Mouse (Mus musculus) ovary, postnatal 14 days (tissue): ENCODE results near the gene Pdcd4.

Source experiments
- DNase-seq: peaks from one replicate; pipeline ENCODE4 v3.0.0; 2022; ENCODE audit warnings: low spot score

The Pdcd4 gene

DNA sequence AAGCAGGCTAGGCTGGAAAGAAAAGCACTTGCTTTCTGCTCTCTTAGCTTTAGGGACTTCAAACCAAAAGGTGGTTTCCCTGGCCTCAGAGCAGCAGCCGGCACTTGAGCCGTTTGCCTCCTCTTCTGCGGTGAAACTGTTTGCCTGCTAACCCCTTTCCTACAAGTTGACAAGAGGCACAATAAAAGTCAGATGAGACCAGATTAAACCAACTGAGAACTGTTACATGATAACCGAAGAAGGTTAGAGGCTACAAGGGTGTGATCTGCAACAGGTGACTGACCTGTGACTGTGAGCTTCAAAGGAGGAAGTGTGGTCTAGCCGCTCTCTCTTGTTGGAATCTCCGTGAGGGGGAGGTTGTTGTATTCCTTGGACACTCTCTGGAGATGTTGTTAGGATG, 20.5 kb upstream of the Pdcd4 start:
- no peak for DNase-seq

DNA sequence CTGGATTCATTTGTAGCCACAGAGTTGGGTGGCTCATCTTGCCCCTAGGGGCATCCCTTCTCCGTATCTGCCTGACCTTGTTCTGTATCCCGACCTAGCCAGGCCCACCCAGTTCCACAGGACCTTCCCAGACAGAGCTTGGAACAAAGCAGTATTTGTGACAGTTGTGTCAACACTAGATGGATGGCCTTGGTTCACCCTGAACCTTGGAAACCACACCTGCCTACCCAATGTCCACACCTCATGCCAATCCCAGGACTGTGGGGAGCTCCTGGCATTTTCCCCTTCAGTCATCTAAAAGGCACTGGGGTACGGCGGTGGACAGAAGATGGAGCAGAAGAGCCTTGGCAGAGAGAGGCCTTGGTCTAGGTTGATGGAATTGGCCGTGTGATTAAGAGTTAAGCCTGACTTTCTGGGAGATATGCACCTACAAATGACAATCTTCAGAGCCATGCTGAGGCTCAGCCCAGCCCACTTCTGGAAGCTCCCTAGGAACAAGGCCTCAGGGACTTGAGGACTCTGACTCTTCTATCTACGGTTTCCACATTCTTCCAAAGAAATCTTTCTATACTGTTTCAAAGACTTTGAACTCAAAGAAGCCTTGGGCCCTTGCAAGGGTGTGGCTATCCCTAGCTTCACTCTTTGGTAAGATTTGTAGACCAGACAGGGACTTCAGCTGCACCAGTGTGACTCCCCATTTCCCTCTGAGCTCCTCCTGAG, 18.9 kb upstream of the Pdcd4 start:
- DNase-seq, result no peak

DNA sequence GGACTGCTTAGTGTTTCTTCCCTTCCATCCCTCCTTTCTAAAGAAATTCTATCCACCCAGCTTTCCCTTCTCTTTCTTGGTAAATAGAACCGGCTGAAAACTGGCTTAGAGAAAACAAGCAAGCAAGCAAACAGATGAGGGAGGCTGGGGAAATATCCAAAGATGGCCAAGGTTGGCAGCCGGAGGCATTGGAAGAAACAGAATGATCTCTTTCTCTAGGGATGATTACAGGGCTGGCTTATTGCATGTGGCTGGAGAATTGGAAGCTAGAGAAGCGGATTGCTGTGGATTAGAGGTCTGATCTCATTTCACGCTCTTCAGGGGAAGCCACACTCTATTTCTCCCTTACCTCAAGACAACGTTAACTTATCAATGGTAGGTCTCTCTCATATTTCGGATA, 16.8 kb upstream of the Pdcd4 start:
- DNase-seq, result no peak

DNA sequence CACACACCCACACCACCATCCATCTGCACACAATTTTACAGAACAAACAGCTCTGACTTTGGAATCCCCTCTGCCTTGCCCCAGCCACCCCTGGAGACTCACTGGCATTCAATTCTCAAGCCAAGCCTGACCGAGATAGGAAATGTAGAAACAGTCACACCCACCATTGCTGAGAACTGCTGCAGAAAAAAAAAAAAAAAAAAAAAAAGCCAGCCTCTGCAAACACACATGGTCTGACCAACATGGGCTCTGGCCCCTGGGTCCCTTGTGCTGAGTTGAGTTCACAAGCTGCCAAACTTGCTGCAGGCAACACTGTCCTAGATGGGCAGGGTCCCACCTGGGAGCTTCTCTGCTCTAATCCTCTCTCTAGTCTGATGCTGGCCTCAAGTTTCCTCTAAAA, 14.3 kb upstream of the Pdcd4 start:
- no peak for DNase-seq

DNA sequence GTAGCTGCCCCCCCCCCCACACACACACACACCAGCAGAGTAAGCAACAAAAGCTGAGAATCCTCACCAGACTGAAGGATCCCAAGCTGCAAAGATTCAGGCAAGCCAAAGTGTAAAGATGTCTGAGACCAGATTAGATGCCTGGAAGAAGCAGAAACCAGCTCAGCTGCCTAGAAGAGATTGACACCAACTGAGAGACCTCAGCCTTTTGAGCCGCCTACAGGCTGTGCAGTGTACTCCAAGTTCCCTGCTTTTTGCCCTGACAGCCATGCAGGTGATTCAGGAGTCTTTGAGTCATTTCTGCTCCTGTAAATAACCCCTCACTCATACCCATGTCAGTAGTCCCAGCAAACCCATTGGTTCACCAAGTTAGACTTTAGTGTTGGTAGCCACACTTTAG, 11.6 kb upstream of the Pdcd4 start:
- DNase-seq, result no peak

DNA sequence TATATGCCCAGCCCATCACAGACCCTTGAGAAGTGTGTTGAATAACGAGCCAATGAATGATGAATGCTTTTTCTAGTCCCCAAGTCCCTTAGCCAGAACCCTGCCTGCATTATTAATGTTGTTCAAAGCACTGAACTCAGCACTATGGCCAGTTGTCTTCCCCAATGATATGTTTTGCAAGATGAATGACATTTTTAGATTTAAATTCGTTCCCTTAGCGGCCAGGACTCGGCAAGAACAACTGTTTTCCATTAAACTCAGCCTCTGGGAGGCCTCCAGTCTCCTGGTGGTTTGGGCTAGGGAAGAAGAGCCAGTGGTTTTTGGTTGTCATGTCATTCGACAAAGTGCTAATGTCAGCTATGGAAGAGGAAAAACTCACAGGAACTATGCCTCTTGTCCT, 10.2 kb upstream of the Pdcd4 start:
- no peak for DNase-seq

DNA sequence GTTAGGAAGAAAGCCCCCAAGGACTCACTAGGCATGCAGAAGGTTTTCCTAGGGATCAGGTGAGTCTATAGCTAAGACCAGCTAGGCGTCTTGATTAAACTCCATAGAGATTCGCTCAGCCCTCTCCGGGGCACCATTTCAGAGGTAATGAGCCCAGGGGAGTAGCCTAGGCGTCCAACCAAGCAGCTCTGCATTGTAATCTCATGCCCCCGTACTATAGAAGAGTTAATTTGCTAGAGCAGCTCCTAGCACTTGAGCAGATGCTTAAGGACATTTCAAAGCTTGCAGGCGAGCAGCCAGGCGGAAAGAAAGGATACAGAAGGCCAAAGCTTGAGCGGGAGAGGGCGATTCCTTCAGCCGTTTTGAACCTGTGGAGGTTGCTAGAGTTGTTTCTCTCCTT, 6.6 kb upstream of the Pdcd4 start:
- DNase-seq, result no peak

DNA sequence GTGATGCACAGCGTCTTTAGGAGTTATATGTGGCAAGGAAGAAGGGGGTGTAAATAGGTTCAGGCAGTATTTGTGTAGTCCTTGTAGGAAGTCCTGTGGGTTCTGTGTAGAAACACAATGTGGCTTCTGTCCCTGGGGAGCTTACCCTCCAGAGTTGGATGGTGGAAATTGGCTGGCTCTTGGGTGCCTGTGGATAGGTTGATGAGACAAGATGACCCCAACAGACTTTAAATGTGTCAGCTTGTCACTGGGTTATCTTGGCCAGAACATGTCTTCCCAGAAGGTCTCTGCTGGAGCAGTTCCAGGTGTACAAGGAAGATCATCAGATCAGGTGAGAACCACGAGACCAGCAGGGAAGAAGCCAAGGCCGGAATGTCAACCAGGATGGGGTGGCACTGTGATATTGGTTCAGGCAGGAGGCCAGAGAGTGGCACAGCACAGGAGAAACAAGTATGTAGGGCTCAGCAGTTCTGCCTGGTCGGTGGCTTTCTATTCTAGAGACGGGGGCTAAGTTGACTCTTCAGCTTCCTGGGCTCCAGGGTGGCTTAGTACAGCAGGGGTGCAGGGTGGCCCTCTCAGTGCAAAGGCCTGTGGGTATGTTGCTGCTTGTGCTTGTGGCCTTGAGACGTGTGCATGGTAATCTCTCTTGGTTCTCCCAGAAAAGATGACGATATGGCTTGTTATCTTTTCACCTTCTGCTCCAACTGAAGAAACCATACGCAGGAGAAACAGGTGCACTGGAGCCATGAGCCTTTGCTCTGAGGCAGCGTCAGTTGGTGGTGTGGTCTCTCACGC, 5.3 kb upstream of the Pdcd4 start:
- no peak for DNase-seq

DNA sequence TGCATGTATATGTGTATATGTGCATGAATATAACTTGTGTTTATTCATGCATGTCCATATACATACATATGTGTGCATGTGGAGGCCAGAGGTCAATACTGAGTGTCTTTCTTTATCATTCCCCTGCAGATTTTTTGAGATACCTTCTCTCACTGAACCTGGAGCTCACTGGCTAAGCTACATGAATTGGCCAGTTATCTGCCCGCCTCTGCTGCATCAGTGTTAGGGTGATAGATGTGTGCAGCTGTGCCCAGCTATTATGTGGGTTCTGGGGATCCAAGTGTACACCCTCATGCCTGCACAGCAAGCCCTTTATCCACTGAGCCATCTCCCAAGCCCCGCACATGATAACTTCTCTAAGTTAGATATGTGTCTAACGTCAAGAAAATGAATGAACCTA, 4.2 kb upstream of the Pdcd4 start:
- no peak for DNase-seq

DNA sequence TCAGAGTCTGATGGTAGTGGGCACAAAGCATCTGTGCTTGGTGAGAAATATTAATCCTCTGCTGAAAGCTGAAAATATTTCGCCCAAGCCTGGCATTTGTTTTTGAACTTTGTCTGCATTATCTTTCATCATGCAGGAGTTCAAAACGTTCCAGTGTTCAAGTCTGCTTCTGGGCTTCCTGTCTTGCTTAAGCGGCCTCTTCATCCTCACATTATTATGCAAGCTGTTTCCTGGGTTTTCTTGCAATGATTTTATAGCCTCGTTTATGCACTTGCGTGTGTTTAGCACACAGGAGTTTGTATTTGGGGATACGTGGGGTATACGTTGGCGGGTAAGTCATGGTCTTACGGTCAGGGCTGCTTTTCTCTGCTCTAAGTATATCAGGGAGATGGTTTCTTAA, 3.7 kb upstream of the Pdcd4 start:
- DNase-seq, result no peak

DNA sequence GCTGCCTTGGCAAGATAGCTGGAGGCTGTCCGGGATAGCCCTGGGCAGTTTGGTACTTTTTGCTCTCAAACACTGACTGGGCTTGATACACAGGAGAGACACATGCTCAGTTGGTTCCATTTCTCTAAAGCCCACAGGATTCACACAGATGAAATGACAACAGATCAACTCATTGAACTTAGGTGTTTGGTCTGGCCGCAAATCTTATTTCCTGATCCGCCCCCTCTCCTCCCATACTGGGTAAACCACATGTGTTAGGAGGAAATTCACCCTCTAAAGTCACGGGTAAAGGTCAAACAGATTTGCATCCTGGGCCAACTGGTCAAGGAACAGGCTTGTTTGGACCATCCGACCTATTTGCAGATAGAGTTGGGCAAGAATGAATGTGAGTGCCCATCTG, 2.5 kb upstream of the Pdcd4 start:
- no peak for DNase-seq

DNA sequence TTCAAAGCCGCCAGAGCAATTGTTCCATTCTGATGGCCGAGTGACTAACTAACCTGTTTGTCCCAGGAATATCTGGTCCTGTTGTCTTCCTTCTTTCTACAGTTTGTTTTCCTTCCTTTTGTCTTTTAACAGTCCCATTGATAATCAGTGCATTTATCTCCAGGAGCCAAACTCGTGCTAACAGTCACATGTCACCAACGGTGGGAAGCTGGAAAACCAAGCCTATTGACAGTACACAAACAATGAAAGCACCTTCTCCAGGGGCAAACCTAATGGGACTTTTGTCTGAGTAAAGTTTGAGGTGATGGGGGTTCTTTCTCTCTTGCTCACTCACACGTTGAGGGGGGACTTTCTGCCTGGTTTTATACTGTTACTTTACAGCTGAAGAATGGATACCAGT, 1.8 kb upstream of the Pdcd4 start:
- DNase-seq, result no peak

DNA sequence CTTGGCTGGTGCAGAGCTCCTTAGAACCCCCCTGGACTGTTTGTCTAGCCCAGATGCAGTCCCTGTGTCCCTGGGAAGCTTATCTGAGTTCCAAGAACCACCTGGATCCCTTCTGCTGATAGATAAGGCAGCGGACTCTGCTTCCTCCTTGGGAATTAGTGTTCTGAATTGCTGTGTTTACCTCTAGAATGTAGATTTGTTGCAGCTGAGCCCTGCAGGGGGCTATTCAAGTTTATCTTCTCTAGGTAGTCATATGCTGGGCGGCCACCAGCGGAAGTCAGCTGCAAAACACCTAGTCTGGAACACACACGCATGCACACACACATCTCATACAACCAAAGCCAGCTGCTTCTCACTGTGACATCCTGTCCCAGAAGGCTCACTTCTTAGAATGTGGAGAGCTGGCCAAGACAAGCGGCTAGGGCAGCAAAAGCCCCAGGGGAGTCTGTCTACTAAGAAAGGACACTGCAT, 1.2 kb upstream of the Pdcd4 start:
- DNase-seq, result no peak

DNA sequence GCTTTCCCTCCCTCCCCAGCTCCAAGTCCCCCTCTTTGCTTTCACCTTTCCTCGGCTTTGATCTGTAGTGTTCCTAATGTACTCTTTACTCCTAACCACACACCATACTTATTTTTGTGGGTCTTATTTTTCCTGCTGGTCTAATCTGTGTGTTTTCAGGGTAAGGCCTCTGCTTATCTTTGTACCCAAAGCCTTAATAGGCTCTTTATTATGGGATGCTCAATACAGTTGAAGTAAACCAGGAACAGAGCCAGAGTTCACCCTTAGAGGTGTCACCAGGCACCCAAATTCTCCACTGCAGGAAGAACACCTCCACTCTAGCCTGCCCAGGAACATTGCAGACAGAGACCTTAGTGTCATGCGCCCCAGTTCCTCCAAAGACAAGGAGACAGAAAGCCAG, 462 bp upstream of the Pdcd4 start:
- DNase-seq, result no peak

DNA sequence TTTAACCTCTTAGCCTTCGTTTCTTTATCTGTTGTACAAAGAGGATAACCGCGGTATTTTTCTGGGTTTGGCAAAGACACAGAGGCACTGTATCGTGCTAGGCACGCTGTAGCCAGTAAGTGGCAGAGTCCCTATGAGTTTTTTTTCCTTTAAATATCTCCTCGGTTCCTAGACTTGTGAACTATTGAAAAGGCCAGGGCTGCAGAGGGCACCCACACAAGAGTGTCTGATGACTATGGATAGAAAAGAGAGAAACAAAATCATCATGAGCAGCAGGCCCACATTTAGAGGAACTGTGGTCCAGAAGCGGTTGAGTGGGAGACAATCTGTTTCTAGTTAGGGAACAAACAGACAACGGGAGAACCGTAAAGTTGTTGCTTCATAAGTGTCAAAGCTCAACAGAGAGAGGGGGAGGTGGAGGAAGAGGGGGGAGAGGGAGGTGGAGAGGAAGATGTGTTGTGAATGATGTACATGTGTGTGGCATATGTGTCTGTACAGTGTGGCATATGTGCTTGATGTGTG, 868 bp downstream of the Pdcd4 start:
- no peak for DNase-seq

DNA sequence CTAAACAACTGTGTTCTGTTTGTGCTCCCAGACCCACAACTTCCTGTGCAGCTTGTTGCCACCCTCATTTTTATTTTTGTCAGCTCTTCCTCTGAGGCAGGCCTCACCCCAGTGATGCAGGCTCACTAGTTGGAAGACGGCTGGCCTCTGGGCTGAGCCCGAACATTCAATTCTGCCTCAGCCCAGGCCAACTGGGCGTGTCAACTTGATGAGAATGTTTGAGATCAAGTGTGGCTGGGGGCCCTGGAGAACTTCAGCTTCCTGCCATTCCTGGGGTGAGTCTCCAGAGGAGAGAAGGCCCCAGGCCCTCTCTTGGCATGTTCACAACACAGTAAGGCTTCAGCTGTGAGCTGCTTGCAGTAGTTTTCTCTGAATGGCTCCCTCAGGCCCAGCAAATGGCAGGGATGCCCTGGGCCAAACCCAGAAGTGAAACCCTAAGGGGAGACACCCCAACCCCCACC, 1.7 kb downstream of the Pdcd4 start:
- DNase-seq, result no peak

DNA sequence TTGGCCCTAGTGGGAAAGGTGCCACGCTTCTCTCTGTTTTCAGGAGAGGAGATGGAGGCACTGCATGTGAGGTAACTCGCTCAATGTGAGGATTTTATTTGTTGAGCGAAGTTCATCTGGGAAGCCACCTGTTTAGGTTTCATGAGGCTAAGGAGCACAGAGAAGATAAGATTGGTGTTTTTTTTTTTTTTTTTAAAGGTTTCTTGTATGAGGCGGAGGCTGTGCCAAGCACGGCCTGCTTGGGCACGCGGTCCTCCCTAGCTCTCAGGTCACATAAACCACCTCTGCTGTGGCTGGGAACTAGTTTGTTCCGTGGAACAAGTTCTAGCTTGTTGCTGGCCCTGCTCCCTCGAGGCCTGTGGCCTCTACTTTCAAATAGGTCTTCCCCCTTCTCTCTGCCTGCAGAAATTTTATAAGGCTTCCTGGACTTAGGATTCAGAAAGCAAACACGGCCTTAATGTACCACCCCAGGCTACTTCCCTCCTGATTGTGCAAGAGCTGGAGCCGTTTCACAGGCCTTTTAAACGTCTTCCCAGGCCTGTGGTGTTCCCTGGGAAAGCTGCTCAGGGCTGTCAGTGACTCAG, 2.6 kb downstream of the Pdcd4 start:
- no peak for DNase-seq

DNA sequence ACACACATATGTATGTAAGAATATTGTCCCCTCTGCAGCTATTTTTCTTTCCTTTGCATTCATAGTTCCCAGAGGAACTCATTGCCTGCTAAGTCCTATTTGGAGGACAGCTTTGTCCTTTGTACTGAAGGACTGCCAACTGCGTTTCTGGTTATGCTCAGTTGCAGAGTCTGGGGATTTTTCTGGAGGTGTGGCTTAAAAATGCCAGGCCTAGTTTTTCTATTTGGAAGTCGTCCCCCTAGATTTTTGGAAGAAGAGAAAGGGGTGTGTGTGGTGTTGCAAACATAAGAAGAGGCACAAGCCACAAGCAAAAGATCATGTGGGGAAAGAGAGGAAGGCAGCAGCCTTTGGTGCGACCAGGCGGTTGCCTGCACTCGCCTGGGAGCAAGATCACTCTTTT, 6.0 kb downstream of the Pdcd4 start:
- DNase-seq, result no peak

DNA sequence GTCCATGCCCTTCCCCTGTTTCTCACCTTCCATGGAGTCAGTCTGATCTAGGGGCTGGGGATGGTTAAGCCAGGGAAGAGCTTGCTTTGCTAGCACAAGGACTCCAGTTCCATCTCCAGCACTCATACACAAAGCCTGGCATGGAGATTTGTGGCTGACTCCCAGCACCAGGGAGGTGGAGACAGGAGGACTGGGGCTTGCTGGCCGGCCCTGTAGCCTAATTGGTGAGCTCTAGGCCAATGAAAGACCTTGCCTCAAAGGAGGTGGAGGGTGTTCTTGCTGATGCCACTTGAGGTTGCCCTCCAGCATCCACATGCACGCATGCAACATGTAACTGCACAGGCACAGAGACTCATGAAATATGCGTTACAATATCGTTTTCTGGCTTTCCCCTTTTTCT, 6.5 kb downstream of the Pdcd4 start:
- DNase-seq, result no peak

DNA sequence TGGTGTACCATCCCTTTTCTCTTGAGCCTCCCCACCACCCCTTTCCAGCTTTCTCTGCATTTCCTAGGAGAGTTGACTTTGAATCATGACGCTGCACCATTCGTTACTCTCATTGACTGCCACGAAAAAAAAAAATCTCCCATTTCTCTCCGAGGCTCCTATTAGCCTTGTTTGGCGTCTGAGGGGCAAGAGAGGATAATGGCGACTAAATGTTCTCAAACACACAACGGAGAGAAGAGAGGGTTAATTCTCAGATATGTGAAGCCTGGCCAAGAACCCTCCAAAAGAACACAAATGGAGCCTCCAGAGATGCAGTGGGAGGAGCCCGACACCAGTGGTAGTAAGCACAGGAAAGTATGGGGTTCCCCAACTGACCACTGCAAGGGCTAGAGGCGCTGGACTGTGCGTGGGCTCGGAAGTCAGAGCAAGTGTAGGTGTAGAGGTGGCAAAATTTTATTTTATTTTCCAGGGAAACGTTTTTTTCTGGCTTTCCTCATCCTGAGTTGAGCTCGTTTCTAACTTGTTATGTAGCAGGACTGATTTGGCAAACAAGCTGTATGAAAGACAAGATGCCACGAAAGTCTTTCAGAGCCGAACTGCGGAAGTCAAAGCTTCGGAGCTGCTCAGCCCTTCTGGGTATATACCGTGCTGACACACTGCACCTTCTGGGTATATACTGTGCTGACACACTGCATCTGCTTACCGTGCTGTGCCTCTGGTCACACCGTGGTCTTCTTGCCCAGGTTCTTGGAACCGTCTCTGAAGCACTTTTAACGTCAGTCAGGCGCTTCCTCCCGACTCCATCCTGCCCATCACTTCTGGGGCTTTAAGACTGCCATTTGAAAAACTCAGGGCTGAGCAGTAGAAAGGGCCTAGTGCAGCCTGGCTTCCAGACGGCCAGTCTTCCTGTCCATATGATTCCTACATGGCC, 7.2 kb downstream of the Pdcd4 start:
- no peak for DNase-seq

DNA sequence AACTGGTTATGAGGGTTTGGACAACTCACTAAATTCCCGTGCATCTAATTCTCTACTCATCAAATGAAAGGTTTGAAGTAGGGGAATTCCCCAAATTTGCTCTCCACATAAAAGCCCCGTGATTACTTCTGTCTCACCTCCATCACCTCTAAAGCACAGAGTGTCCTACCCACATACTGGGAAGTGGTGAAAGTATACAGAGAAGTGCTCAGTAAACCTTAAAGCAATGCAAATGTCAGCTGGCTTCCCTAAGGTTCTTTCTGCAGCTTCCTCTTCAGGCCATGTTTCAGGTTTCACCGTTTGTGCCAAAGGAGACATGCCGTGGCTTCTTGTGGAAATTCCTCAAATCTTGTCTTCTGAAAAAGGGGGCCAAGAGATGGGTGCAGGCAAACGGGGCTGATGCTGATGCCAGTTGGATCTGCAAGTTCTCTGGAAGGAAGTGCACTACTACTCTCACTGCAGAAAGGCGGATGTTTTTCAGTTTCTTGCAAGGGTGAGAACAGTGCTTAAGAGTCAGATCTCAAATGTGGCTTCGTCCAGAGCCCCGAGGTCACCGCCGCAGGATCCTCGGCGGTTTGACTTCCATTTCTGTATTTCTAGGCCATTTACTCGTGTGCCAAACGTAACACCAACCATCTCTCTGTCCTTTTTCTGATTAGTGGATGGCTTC, 8.0 kb downstream of the Pdcd4 start:
- no peak for DNase-seq
